Mouse (Mus musculus) kidney, postnatal 10 days (tissue): ENCODE measurements at regions not wholly inside any gene's neighbourhood (a gene's known extent, or its start where the extent isn't known, plus 50 kb on each side); places are given as distances from the start of the nearest gene placed in this dataset.

Source experiments
- DNase-seq: peaks from one replicate; pipeline ENCODE4 v3.0.0; 2021; ENCODE audit warnings: mixed read lengths

- no peak for DNase-seq
Measured at GRCm38 (mm10) chr1:10771793-10772192, 642.1 kb upstream of the A830018L16Rik start.

DNA sequence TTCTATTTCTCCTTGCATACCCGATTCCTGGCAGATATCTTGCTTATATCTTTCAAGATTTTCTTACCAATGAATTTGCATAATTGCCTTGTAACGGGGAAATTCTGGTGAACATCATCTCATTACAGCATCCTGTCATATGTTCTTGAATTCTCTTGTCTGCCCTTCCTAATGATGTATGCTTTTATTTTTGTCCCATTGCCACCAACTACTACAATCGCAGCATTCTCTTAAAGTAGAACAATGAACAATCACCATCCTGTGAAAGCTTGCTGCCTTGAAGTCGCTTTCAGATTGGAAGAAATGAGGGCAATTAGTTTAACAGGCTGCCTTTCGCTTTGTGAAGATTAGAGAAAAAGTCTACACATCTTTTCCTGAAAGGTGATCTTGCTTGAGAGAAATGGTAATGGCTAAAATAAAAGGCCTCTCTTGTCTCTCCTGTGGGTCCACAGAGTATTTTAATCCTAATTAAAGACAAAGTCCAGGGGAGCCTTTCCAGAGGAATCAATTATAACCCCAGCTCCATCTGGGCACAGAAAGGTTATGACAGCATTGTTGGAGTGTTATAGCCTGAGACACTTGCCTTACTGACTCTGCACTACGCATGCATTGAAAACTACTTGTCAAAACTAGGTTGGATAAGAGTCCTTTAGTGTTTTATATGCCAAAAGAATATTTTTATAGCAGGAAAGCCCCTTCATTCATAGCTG lies 619.7 kb upstream of the A830018L16Rik start:
- no peak for DNase-seq

GRCm38 (mm10) chr1:10835653-10836415 lies 578.1 kb upstream of the A830018L16Rik start:
- peak; percentile 61 for DNase-seq

- peak; percentile 31 for DNase-seq
Measured at GRCm38 (mm10) chr1:10837180-10837579, 576.7 kb upstream of the A830018L16Rik start.

DNA sequence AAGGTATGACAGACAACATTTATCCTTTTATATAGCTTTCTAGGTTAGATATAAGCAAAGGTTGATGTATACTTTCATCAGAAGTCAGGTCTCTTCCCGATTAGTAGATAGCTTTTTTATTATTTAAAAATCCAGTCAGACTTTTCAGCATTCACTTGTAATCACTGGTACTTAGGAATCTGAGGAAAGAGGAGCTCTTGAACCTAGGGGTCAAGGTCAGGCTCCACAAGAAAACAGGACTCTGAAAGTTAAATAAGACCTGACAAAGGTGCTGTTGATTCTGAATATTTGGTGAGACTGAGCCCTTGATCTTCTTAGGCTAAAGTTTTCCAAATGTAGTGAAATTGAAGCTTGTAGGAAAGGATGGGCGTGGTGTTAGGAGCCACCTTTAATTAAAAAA lies 561.0 kb upstream of the A830018L16Rik start:
- DNase-seq: no peak

- no peak for DNase-seq
Measured at GRCm38 (mm10) chr1:10854495-10854894, 559.4 kb upstream of the A830018L16Rik start.

- DNase-seq: no peak
Measured at GRCm38 (mm10) chr1:10871163-10871853, 542.6 kb upstream of the A830018L16Rik start.

- no peak for DNase-seq
Measured at GRCm38 (mm10) chr1:10872266-10872665, 541.6 kb upstream of the A830018L16Rik start.

DNA sequence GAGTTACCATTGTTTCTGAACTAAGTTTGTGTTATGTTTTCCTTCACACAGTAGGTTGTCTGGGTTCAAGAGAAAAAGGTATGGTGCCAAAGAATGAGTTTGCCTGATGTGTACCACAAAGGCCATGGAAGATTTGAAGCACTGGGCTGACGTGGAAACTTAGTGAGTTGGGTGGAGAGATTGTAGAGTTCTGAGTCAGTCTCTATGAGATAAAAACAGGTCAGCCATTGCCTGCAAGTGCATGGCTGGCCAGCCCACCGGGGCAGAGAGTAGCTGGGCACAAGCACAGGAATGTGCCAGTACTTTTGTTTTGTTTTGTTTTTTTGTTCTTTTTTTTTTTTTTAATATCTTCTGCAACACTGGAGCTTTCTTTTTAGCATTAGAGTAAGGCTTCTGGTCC lies 541.2 kb upstream of the A830018L16Rik start:
- DNase-seq: no peak

GRCm38 (mm10) chr1:10877391-10878170 lies 536.3 kb upstream of the A830018L16Rik start:
- DNase-seq: peak; percentile 71

DNA sequence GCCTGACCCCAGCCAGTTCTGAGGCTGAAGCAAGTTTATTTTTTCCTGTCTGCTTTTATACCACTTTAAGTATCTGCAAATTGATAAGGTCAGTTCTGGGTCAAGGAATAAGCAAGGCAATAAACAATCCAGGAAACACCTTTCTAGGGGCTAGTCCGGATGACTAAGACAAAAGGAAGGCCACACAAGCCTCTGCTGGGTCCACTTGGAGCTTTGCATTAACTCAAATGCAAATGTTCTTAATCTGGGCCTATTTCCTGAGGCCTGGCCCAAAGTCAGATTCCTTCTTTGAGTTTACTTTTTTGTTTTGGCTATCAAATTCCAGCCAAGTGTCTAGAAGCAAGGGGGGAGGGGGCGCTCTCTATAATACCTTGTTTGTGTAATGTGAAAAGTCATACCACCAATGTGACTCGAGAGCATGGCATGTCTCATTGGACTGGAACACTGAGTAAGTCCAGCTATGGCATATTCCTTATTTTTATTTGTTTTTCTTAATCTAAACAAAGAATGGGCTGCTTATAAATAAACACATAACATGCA lies 535.6 kb upstream of the A830018L16Rik start:
- DNase-seq: no peak

DNA sequence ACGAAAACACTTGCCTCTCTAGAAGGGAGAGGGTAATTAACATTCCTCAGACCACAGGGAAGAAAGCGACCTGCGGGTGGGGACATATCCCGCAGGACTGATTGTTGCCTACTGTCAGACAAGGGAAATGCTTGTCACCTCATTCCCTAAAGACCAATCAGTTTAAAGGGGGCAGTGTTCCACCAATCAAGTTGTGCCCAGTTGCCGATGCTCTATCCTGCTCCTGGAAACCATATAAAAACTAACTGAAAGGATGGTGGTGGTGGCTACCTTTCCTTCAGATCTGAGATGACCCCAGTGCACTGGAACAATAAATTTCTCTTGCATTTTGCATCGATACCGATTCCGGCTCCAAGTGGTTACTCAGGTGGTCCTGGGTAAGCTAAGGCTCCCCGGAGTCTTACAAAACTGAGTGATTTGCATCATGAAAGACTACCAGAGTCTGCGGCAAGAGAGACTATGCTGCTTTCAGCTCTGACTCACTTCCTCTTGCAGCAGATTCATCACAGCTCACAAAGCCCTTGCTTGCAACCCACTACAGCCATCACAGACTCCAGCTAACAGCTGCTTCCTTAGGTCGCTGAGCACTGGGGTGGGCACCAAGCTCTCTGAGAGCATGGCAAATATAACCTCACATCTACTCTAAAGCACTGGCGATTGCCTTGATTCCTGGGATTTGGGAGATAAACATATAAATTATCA lies 533.7 kb upstream of the A830018L16Rik start:
- DNase-seq: peak; percentile 20

- no peak for DNase-seq
Measured at GRCm38 (mm10) chr1:10898806-10899205, 515.1 kb upstream of the A830018L16Rik start.

- no peak for DNase-seq
Measured at GRCm38 (mm10) chr1:10902721-10903120, 511.2 kb upstream of the A830018L16Rik start.

GRCm38 (mm10) chr1:10919958-10920357 lies 493.9 kb upstream of the A830018L16Rik start:
- DNase-seq: no peak

DNA sequence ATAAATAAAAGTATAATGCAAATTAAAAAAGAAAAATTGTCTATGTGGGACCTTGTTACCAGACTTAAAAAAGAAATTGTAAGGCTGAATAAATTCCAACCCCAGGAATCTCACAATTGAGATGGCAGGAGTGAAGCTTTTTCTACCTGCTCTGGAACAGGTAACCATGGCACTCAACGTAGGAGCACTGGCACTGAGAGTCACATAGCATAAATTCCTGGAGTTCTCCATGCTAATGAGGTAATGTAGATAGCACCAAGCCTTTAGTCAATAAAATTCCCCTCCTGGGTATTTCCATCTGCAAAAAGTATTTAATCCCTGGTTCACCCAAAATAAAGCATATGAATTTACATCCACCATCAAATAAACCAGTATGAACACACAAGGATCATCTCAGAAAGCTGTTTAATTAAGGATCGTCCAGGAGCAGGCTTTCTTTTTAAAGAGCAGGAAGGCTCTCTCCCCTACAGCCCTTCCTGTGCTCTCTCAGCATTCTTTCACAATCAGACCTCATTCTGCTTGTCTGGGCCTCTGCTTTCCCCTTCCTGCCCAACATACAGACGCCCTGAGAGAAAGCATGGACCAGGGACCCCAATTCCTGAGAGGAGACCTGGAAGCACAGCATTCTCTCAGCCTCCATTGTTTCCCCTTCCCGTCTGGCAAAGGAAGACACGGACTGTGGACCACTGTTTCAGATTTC lies 481.4 kb upstream of the A830018L16Rik start:
- no peak for DNase-seq

- no peak for DNase-seq
Measured at GRCm38 (mm10) chr1:10933206-10933605, 480.7 kb upstream of the A830018L16Rik start.

DNA sequence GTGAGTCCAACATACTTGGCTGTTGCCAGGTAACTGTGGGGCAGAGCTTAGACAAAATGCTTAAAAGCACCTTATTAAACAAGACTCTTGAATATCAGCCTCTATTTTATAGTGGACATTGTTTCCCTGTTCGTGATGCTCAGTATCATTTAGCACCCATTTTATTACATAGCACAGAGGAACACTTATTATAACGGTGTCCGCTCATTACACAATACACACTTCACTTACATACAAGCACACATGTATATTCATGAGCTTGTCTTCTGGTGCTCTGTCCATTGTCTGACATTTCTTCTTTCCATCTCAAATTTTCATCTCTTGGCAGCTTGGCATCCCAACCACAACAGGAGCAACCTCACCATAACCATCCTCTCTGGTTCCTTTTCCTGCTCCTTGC lies 475.5 kb upstream of the A830018L16Rik start:
- DNase-seq: no peak

GRCm38 (mm10) chr1:10940326-10940725 lies 473.6 kb upstream of the A830018L16Rik start:
- no peak for DNase-seq

GRCm38 (mm10) chr1:10942979-10943378 lies 470.9 kb upstream of the A830018L16Rik start:
- DNase-seq: peak; percentile 9
